Mouse (Mus musculus): ENCODE results near the gene Vmn2r45. TPM values are rescaled to one million over a fixed set of nuclear protein-coding genes. Genes with fewer than 3 reads are reported as not detected.
"Not testable (repeated sequence)": the region's sequence is repeated elsewhere in the genome, so short reads cannot be mapped to it uniquely, and the experiment has no call there.

The Vmn2r45 gene
- polyA plus RNA-seq (2015; fragmentation: Nextera tagmentation; extraction: Ambion mirVana), result not detected in 2 replicates

- DNase-seq (ENCODE audit: low spot score), result not testable (repeated sequence)
Observed at GRCm38 (mm10) chr7:8488975-8489374, at the start of gene Vmn2r45. Gene Vmn2r45, minus strand, starts transcription at chr7:8489075.

Other genes starting within 250 kb of the Vmn2r45 start
- gene Vmn2r43, start 228.5 kb downstream of the Vmn2r45 start, polyA plus RNA-seq (2015; fragmentation: Nextera tagmentation; extraction: Ambion mirVana), result not detected in 2 replicates
- not detected in 2 replicates for gene Vmn2r44, start 105.7 kb downstream of the Vmn2r45 start, polyA plus RNA-seq (2015; fragmentation: Nextera tagmentation; extraction: Ambion mirVana)